ENCODE assay signal across 8 mouse cellular contexts in genomic region chr14:103098587-103099235, GRCm38 (mm10). TPM values are rescaled to one million over a fixed set of nuclear protein-coding genes. Genes with fewer than 3 reads are reported as not detected.
A peak's percentile ranks its signal among the peaks of the same experiment; 100 is the strongest.
DNase-seq lines count a peak whose midpoint lies in the region; ATAC-seq and TF ChIP-seq lines count a peak whose summit lies in the region.

No protein-coding gene starts in this region.

- H3K4me2 ChIP-seq in heart, embryonic 14.5 days (ENCODE audit: low read length), result peak overlapping the region; percentile 77
- H3K4me2 ChIP-seq in liver, postnatal 0 days (ENCODE audit: low read depth, low read length), result peak overlapping the region; percentile 70
- H3K4me2 ChIP-seq in neural tube, embryonic 13.5 days, result peak overlapping the region; percentile 76

- peak; percentile 32; the same call in 1 of the 2 replicates for TF ChIP-seq POLR2A in testis, adult 2 months (IDR thresholded peaks at IDR 0.05; ENCODE audit: control insufficient read depth, low read depth, low read length)

- no peaks in the 10 kb centered on the region for H3K27me3 ChIP-seq in heart, embryonic 14.5 days (ENCODE audit: control insufficient read depth, insufficient read depth, low read length)
- no peaks in the 10 kb centered on the region for H3K27me3 ChIP-seq in liver, postnatal 0 days (ENCODE audit: insufficient read depth, low read length)
- no peaks in the 10 kb centered on the region for H3K27me3 ChIP-seq in neural tube, embryonic 13.5 days
- no peaks in the 10 kb centered on the region for H3K27me3 ChIP-seq in testis, adult 2 months (ENCODE audit: control insufficient read depth, insufficient read depth, low read length)

- H3K4me3 ChIP-seq in brown adipose tissue, adult 24 weeks (ENCODE audit: insufficient read depth, low read depth, low read length), result peak overlapping the region; percentile 100
- peak overlapping the region; percentile 97 to 100 for H3K4me3 ChIP-seq in heart, embryonic 14.5 days (ENCODE audit: control insufficient read depth in 1 of 2, insufficient read depth in 1 of 2, low read depth in 1 of 2, low read length in 2 of 2)
- peak overlapping the region; percentile 80 for H3K4me3 ChIP-seq in liver, postnatal 0 days (ENCODE audit: low read depth, low read length)
- peak overlapping the region; percentile 85 for H3K4me3 ChIP-seq in neural tube, embryonic 13.5 days
- peak overlapping the region; percentile 90 for H3K4me3 ChIP-seq in testis, adult 2 months (ENCODE audit: control insufficient read depth, low read depth, low read length)

- no peaks in the 10 kb centered on the region for H3K9me3 ChIP-seq in heart, embryonic 14.5 days (ENCODE audit: control insufficient read depth, low read length)
- H3K9me3 ChIP-seq in liver, postnatal 0 days (ENCODE audit: low read length), result no peaks in the 10 kb centered on the region
- no peaks in the 10 kb centered on the region for H3K9me3 ChIP-seq in neural tube, embryonic 13.5 days

- peaks cover 6% of the 10 kb centered on the region for H3K4me1 ChIP-seq in brown adipose tissue, adult 24 weeks (ENCODE audit: control insufficient read depth, insufficient read depth, insufficient read length, low read length)
- peaks cover 0 to 6% of the 10 kb centered on the region in 2 experiments; a peak in 3 of 4 replicates for H3K4me1 ChIP-seq in heart, embryonic 14.5 days (ENCODE audit: control insufficient read depth in 2 of 2, insufficient read depth in 2 of 2, low read length in 2 of 2)
- peaks cover 28% of the 10 kb centered on the region for H3K4me1 ChIP-seq in liver, postnatal 0 days (ENCODE audit: insufficient read depth)
- peaks cover 45% of the 10 kb centered on the region for H3K4me1 ChIP-seq in neural tube, embryonic 13.5 days (replicated peaks)
- no peaks in the 10 kb centered on the region; the same call in 1 of the 2 replicates for H3K4me1 ChIP-seq in testis, adult 2 months (ENCODE audit: control insufficient read depth, insufficient read depth, low read length)

- peak; percentile 93 for DNase-seq in kidney, postnatal 14 days
- DNase-seq in liver, postnatal 0 days, result peak; percentile 93

- TF ChIP-seq EP300 in liver, postnatal 0 days (IDR thresholded peaks at IDR 0.05; ENCODE audit: low read depth), result no peak

- peaks cover 25% of the 10 kb centered on the region for H3K36me3 ChIP-seq in heart, embryonic 14.5 days (ENCODE audit: control insufficient read depth, insufficient read depth, low read length)
- peaks cover 9% of the 10 kb centered on the region for H3K36me3 ChIP-seq in liver, postnatal 0 days (replicated peaks; ENCODE audit: insufficient read depth, low read length)
- H3K36me3 ChIP-seq in neural tube, embryonic 13.5 days, result peaks cover 11% of the 10 kb centered on the region
- H3K36me3 ChIP-seq in testis, adult 2 months (ENCODE audit: control insufficient read depth, insufficient read depth, low read length), result no peaks in the 10 kb centered on the region; the same call in 1 of the 2 replicates

- TF ChIP-seq CTCF in liver, postnatal 0 days (IDR thresholded peaks at IDR 0.05; ENCODE audit: low read depth), result no peak
- no peak for TF ChIP-seq CTCF in testis, adult 2 months (IDR thresholded peaks at IDR 0.05; ENCODE audit: control insufficient read depth, insufficient read depth, insufficient replicate concordance, low read depth, low read length)

- H3K9ac ChIP-seq in heart, embryonic 14.5 days (ENCODE audit: low read length), result peak overlapping the region; percentile 99
- H3K9ac ChIP-seq in liver, postnatal 0 days (replicated peaks), result peak overlapping the region; percentile 93
- H3K9ac ChIP-seq in neural tube, embryonic 13.5 days, result peak overlapping the region; percentile 98

- WGBS in heart, embryonic 14.5 days, result 1% methylated on average over 64 of the region's 86 CpGs
- under 1% methylated on average over 48 of the region's 86 CpGs for WGBS in liver, postnatal 0 days (ENCODE audit: insufficient replicate concordance)
- WGBS in neural tube, embryonic 13.5 days, result under 1% methylated on average over 63 of the region's 86 CpGs

- ATAC-seq in CD4-positive, CD25-positive, alpha-beta regulatory T cell, adult 4 months, result peak; percentile 49
- peak; percentile 80 for ATAC-seq in erythroid progenitor cell, adult 5-6 weeks (replicated peaks; ENCODE audit: low FRiP score, poor library complexity, severe bottlenecking)
- peak; percentile 85 for ATAC-seq in heart, embryonic 14.5 days (ENCODE audit: insufficient number of reproducible peaks, insufficient read depth, low FRiP score, low read depth)
- peak; percentile 79 for ATAC-seq in liver, postnatal 0 days
- peak; percentile 89 for ATAC-seq in neural tube, embryonic 13.5 days (ENCODE audit: low read depth)

- peak overlapping the region; percentile 100 for H3K27ac ChIP-seq in brown adipose tissue, adult 24 weeks (replicated peaks; ENCODE audit: low read depth, low read length)
- H3K27ac ChIP-seq in heart, embryonic 14.5 days (replicated peaks in 1 of 2; ENCODE audit: control insufficient read depth in 1 of 2, insufficient read depth in 1 of 2, low read depth in 2 of 2, low read length in 2 of 2), result peak overlapping the region; percentile 100
- peak overlapping the region; percentile 100 for H3K27ac ChIP-seq in liver, postnatal 0 days (ENCODE audit: low read depth)
- peak overlapping the region; percentile 99 for H3K27ac ChIP-seq in neural tube, embryonic 13.5 days (replicated peaks)
- H3K27ac ChIP-seq in testis, adult 2 months (ENCODE audit: control insufficient read depth, insufficient read depth, low read depth, low read length), result peak overlapping the region; percentile 96

RNA-seq across cellular contexts. Expression of gene Fbxl3, which starts 0.7 kb away (rescaled TPM):
- 10 to 100 TPM; 29.5 to 34.3 TPM for polyA plus RNA-seq in CD4-positive, CD25-positive, alpha-beta regulatory T cell, adult 4 months (2017; shearing (Covaris generic))
- polyA plus RNA-seq in brown adipose tissue, adult 24 weeks (2012; ENCODE audit: insufficient read depth, insufficient read length, missing spikeins), result 28.3 and 43.4 TPM in 2 replicates
- total RNA-seq in erythroid progenitor cell, adult 5-6 weeks (2015; ENCODE audit: low replicate concordance), result 36.9 and 41.8 TPM in 2 replicates
- 65.7 and 103 TPM in 2 replicates for total RNA-seq in erythroid progenitor cell, adult 5-6 weeks (2017; ENCODE audit: low replicate concordance)
- 30.1 and 31.1 TPM in 2 replicates for polyA plus RNA-seq in heart, embryonic 14.5 days (2014; fragmentation: Nextera tagmentation; extraction: Ambion mirVana)
- 10.2 and 10.7 TPM in 2 replicates for polyA plus RNA-seq in liver, postnatal 0 days (2015; fragmentation: Nextera tagmentation; extraction: Ambion mirVana)
- polyA plus RNA-seq in neural tube, embryonic 13.5 days (2015; fragmentation: Nextera tagmentation; extraction: Ambion mirVana), result 25.0 and 26.5 TPM in 2 replicates
- 29.4 and 33.2 TPM in 2 replicates for polyA plus RNA-seq in testis, adult 2 months (2012; rRNA removed)

RNA-seq across cellular contexts. Expression of gene Cln5, which starts 28.7 kb away (rescaled TPM):
- polyA plus RNA-seq in CD4-positive, CD25-positive, alpha-beta regulatory T cell, adult 4 months (2017; shearing (Covaris generic)), result 10 to 100 TPM; 16.4 to 19.2 TPM
- polyA plus RNA-seq in brown adipose tissue, adult 24 weeks (2012; ENCODE audit: insufficient read depth, insufficient read length, missing spikeins), result 20.9 and 27.2 TPM in 2 replicates
- total RNA-seq in erythroid progenitor cell, adult 5-6 weeks (2015; ENCODE audit: low replicate concordance), result 14.4 and 17.6 TPM in 2 replicates
- total RNA-seq in erythroid progenitor cell, adult 5-6 weeks (2017; ENCODE audit: low replicate concordance), result 8.9 and 11.4 TPM in 2 replicates
- polyA plus RNA-seq in heart, embryonic 14.5 days (2014; fragmentation: Nextera tagmentation; extraction: Ambion mirVana), result 28.5 and 29.8 TPM in 2 replicates
- 14.2 and 15.2 TPM in 2 replicates for polyA plus RNA-seq in liver, postnatal 0 days (2015; fragmentation: Nextera tagmentation; extraction: Ambion mirVana)
- polyA plus RNA-seq in neural tube, embryonic 13.5 days (2015; fragmentation: Nextera tagmentation; extraction: Ambion mirVana), result 16.2 and 18.1 TPM in 2 replicates
- 2.8 and 3.2 TPM in 2 replicates for polyA plus RNA-seq in testis, adult 2 months (2012; rRNA removed)

RNA-seq across cellular contexts. Expression of gene Acod1, which starts 51.9 kb away (rescaled TPM):
- polyA plus RNA-seq in CD4-positive, CD25-positive, alpha-beta regulatory T cell, adult 4 months (2017; shearing (Covaris generic)), result under 1 TPM; 0.16 to 0.23 TPM
- polyA plus RNA-seq in brown adipose tissue, adult 24 weeks (2012; ENCODE audit: insufficient read depth, insufficient read length, missing spikeins), result not detected in 2 replicates
- total RNA-seq in erythroid progenitor cell, adult 5-6 weeks (2015; ENCODE audit: low replicate concordance), result 0.84 TPM in 1 of 2 replicates, not detected in the other
- total RNA-seq in erythroid progenitor cell, adult 5-6 weeks (2017; ENCODE audit: low replicate concordance), result 0.26 TPM in 1 of 2 replicates, not detected in the other
- polyA plus RNA-seq in heart, embryonic 14.5 days (2014; fragmentation: Nextera tagmentation; extraction: Ambion mirVana), result 0.09 TPM in 1 of 2 replicates, not detected in the other
- polyA plus RNA-seq in liver, postnatal 0 days (2015; fragmentation: Nextera tagmentation; extraction: Ambion mirVana), result 0.09 TPM in 1 of 2 replicates, not detected in the other
- not detected in 2 replicates for polyA plus RNA-seq in neural tube, embryonic 13.5 days (2015; fragmentation: Nextera tagmentation; extraction: Ambion mirVana)
- not detected in 2 replicates for polyA plus RNA-seq in testis, adult 2 months (2012; rRNA removed)

Comparison
In these comparisons a context has a peak if more than half of its experiments do, and no peak if none do; other contexts are left out.
1. Peak in every context shown above with its lines: DNase-seq, ATAC-seq, H3K4me3 ChIP-seq and H3K27ac ChIP-seq.